Mouse (Mus musculus) macrophage (primary cell): ENCODE results near the gene Cd164. TPM values are rescaled to one million over a fixed set of nuclear protein-coding genes. Genes with fewer than 3 reads are reported as not detected.

ENCODE experiments used
- H3K27ac ChIP-seq: fragments of 350-480 bp; formaldehyde crosslinking; 2 replicates; pipeline ENCODE4 v1.9.0; 2021
- H3K36me3 ChIP-seq: fragments of 350-480 bp; formaldehyde crosslinking; 2 replicates; pipeline ENCODE4 v1.9.0; 2021; ENCODE audit errors: inconsistent target
- H3K4me3 ChIP-seq: fragments of 350-480 bp; formaldehyde crosslinking; 2 replicates; pipeline ENCODE4 v1.9.0; 2021; ENCODE audit errors: inconsistent target
- H3K79me2 ChIP-seq: fragments of 350-480 bp; formaldehyde crosslinking; 2 replicates; pipeline ENCODE4 v1.9.0; 2021; ENCODE audit errors: inconsistent target
- WGBS: methylation state at CpG from one replicate; pipeline ENCODE4 v1.1.7; 2026; ENCODE audit warnings: inconsistent platforms; ENCODE audit not compliant: missing documents; 5-methylcytosine and 5-hydroxymethylcytosine counted together
- polyA plus RNA-seq: library from polyadenylated mRNA; stranded (reverse); fragments of 250-400 nt; gene quantifications from 3 replicates; pipeline ENCODE4 v1.2.4, GENCODE M21; 2018; ENCODE audit warnings: inconsistent platforms

The Cd164 gene
- polyA plus RNA-seq, 1 experiment from 2014 or later = 204 TPM

DNA sequence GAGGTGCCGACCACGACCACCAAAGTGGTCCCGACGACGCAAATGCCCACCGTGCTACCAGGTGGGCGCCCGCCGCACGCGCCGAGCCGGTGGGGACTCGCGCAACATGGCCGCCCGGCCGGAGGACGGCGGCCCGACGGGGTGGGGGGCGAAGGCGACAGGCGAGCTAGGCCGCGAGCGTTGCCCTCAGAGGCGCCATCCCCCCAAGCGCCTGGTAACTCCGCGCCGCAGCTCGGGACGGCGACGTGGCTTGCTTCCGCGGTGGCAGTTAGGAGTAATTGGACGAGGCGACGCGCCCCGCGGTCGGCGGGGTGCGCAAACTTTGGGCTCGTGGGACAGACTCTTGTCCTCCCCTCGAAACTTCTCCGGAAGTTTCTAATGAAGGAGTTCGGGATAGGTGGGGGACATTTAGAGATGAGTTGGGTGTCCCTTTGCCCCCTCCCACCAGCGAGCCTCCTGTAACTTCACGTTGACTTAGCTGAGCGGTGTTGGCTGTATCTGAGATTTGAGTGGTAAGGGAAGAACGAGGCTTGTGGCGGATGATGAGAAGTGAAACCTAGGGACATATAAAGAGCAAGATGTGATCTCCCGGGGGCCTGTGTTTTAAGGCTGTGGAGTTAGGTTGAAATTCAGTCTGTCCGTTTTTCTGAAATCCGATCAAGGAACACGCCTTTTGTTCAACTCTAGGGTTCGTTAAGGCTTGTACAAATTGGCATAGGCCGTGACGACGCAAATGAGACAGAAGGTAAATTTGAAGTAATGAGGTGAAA is 611 bp downstream of the Cd164 start:
- peaks cover 36% of the 10 kb centered on the region for H3K79me2 ChIP-seq
- H3K27ac ChIP-seq = peak overlapping the region; percentile 65
- H3K36me3 ChIP-seq = no peaks in the 10 kb centered on the region
- H3K4me3 ChIP-seq = peak overlapping the region; percentile 60
- under 1% methylated on average over 45 of the region's 65 CpGs for WGBS

DNA sequence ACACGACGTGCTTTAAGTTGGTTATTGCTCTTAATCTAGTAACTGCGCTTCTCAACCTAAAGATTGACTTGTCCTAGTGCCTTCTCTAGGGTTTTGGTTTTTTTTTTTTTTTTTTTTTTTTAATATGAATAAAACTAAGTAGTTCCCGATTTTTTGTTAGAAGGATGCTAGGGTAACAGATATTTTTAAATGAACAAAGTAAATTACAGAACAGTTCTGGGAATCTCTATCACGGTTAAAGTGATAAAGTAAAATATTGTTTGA is 1.1 kb downstream of the Cd164 start:
- Histone ChIP-seq H3K36me3 (no peaks in the 10 kb centered on the region), H3K27ac (peak overlapping the region; percentile 65), H3K4me3 (peak overlapping the region; percentile 60), H3K79me2 (peaks cover 42% of the 10 kb centered on the region)
- WGBS = 4% methylated on average over 4 of the region's 5 CpGs

DNA sequence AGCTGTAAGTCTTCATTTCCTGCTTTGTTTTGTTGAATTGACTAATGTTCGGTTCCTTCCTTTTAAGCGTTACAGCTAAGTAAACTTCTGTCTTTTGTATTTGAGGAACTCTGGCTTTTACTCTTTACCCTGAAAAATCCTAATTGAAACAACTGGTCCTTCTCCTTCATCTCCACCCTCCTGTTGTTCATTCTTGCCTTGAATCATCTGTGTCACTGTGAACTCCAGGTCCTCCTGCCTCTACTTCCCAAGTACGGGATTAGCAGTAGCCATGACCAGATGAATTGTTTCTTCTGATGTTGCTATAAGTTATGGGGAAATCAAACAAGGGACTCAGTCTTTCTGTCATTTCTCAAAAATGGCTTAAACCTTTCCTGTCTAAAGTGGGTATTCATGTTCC is 4.2 kb downstream of the Cd164 start:
- WGBS = 7% methylated on average over 3 of the region's 3 CpGs
- Histone ChIP-seq H3K36me3 (peaks cover 4% of the 10 kb centered on the region; the same call in 1 of the 2 replicates), H3K79me2 (peaks cover 67% of the 10 kb centered on the region), H3K4me3 (no peak overlapping the region), H3K27ac (peak overlapping the region; percentile 93)

DNA sequence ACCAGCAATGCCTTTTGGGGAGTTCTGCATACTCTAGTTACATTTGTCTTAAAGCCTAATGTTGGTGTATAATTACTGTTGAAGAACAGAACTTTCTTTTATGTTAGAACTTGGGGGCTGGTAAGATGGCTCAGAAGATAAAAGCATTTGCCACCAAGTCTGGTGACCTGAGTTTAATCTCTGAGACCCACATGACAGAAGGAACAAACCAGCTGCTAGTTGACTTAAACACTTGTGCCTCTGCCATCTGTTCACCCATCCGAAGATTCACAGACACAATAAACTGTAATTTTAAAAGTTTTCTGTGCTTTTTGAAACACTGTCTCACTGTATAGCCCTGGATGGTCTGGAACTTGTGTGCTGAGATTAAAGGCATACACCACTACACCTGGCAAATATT is 6.5 kb downstream of the Cd164 start:
- Histone ChIP-seq H3K27ac (no peak overlapping the region), H3K4me3 (no peak overlapping the region), H3K79me2 (peaks cover 57% of the 10 kb centered on the region), H3K36me3 (peaks cover 14% of the 10 kb centered on the region; the same call in 1 of the 2 replicates)
- 92% methylated on average over 1 of the region's 1 CpGs for WGBS

DNA sequence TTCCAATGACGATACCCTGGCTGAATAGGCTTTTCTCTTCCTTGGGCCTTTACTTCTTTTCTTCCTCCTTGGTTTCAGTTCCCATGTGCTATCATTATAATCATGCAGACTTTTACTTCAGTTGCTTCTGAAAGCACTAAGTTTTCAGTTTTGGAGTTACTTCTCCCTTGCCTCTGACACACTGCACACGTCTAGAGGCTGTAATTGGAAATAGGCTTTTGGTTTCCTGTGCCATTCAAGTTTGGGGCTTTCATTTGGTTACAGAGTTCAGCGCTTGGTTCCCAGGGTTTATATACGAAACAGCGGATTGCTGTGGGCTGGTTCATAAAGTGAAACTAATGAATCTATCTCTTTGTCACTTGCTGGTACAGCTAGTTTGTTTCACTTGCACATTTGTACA is 10.8 kb downstream of the Cd164 start:
- 7% methylated on average over 5 of the region's 5 CpGs for WGBS
- Histone ChIP-seq H3K79me2 (peaks cover 40% of the 10 kb centered on the region), H3K4me3 (no peak overlapping the region), H3K36me3 (peaks cover 19% of the 10 kb centered on the region; the same call in 1 of the 2 replicates), H3K27ac (peak overlapping the region; percentile 22)

DNA sequence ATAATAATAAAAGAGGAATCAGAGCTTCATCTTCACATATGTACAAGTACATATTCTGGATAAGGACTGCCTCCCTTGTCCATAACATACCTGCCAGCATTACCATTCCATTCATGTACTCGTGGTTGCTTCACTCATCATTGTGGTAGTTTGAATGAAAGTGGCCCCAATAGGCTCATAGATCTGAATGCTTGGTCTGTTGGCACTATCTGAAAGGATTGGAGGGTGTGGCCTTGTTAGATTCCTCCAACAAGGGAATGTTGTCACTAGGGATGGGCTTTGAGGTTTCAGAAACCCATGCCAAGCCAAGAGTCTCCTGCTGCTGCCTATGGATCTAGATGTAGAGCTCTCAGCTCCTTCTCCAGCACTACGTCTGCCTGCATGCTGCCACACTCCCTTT is 16.8 kb downstream of the Cd164 start:
- whole genome bisulfite sequencing = 95% methylated on average over 2 of the region's 2 CpGs
- H3K27ac ChIP-seq = no peak overlapping the region
- H3K36me3 ChIP-seq = peaks cover 4% of the 10 kb centered on the region; the same call in 1 of the 2 replicates
- H3K4me3 ChIP-seq = no peak overlapping the region
- peaks cover 10% of the 10 kb centered on the region; the same call in 1 of the 2 replicates for H3K79me2 ChIP-seq

DNA sequence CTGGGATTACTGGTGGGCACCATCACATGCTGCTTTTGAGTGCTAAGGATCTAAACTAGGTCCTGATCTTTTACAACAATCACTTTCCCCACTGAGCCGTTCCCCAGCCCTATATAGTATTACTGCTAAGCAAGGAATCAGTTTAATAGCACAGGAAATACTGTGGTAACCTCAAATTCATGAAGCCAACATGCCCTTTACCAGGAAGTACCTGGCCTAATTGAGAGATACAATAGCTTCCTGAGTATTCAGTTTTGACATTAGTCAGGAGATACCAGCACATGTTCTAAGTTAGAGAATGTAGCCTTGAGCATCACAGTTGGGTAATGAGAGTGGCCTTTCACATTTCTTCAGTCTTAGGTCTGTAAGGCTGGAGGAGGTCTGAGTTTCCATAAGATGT is 17.5 kb downstream of the Cd164 start:
- no peak overlapping the region for H3K4me3 ChIP-seq
- 40% methylated on average over 1 of the region's 1 CpGs for WGBS
- H3K79me2 ChIP-seq = peaks cover 3% of the 10 kb centered on the region; the same call in 1 of the 2 replicates
- H3K36me3 ChIP-seq = peaks cover 4% of the 10 kb centered on the region; the same call in 1 of the 2 replicates
- no peak overlapping the region for H3K27ac ChIP-seq

DNA sequence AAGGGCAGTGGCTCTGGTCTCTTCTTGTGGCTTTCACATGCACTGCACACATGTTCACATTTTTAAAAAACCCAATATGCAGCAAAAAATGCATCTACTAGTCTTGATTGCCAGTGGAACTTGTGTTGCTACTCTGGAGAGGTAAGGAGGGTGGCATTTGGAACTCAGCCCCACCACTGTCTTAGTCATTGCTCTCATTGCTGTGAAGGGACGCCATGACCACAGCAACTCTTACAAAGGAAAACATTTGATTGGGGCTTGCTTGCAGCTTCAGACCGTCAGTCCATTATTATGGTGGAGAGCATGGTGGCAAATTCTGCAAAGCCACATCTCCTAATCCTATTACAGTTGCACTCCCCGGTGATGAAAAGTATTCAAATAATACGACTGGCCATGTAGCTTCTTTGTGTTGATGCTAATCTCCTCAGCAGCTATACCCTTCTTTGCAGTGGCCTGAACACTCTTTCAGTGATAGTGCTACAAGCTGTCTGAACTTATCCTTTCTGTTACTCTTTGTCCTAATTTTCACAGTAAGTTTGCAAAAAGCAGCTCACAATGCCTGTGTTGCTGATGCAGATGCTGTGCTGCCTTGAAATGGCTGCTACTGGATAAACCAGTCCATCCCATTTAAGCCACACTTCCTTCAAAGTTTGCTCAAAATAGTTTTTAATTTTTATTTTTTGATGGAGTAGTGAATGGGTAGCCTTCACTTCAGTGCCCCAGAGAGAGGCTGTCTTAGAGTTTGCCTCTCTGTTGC is 18.2 kb downstream of the Cd164 start:
- Histone ChIP-seq H3K36me3 (peaks cover 4% of the 10 kb centered on the region; the same call in 1 of the 2 replicates), H3K79me2 (no peaks in the 10 kb centered on the region), H3K4me3 (no peak overlapping the region), H3K27ac (no peak overlapping the region)
- 91% methylated on average over 3 of the region's 4 CpGs for WGBS

DNA sequence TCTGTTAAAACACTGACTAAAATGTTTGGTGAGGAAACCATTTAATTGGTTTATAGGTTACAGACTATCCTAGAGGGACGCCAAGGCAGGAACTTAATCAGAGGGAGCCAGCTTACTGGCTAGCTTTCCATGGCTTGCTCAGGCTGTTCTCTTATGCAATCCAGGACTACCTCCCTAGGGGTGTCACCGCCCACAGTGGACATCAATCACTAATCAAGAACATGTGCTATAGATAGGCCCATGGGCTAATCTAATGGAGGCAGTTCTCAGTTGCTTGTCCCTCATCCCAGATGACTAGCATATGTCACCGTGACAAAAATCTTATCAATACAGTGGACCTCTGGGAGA is 18.7 kb downstream of the Cd164 start:
- Histone ChIP-seq H3K27ac (no peak overlapping the region), H3K4me3 (no peak overlapping the region), H3K36me3 (peaks cover 3% of the 10 kb centered on the region; the same call in 1 of the 2 replicates), H3K79me2 (no peaks in the 10 kb centered on the region)
- WGBS = 100% methylated on average over 3 of the region's 3 CpGs

DNA sequence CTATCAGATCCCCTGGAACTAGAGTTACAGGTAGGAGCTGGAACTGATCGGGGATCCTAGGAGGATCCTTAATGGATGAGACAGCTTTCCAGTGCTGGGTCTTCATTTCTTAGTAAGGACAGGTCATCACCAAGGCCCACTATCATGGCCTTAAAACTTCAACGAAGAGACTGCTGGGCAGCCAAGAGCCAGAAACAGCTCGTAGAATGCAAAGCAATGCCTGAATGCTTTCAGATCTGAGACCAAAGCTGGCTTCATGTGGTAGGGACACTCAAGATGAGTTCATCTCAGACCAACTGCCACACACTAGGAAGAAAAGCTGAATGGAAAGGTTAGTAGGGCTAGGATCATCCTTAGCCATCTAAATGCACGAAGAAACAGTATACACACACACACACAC is 19.8 kb downstream of the Cd164 start:
- WGBS = 99% methylated on average over 4 of the region's 4 CpGs
- Histone ChIP-seq H3K27ac (no peak overlapping the region), H3K36me3 (no peaks in the 10 kb centered on the region), H3K79me2 (no peaks in the 10 kb centered on the region), H3K4me3 (no peak overlapping the region)

DNA sequence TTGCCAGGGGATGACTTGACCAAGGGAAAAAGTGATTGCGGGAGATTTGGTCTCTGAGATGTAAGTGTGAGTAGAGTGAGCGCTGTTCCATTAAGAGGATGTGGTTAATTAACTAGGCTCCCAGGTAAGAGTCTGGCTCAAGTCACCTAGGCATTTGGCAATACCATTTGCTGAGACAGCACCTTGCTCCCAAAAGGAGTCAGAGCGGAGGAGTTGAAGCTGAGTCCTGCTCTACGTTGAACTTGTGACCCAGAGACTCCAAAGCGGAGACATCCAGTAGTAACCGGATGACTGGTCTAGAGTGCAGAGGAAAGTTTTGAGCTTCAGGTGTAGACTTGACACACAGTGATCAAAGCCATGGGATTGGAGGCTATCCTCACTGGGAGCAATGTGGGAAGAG is 22.8 kb downstream of the Cd164 start:
- no peaks in the 10 kb centered on the region for H3K36me3 ChIP-seq
- H3K79me2 ChIP-seq = no peaks in the 10 kb centered on the region
- WGBS = 97% methylated on average over 6 of the region's 6 CpGs
- H3K4me3 ChIP-seq = no peak overlapping the region
- H3K27ac ChIP-seq = no peak overlapping the region

DNA sequence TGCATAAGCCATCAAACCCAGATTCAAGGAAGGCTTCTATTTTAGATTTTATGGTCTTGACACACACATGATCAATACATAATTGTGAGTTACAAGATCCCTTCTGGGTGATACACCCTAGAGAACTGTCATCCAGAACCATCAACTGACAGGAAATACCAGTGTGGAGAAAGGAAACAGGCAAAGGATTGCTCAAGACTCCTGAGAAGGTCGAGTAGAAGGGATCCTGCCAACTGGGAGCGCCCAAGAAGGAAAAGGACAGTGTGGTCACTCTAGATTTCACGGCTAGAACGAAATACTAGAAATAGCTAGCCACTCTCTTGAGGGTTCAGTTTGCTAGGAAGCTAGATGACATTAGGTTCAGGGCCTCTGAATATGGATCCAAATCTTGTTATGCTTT is 24.2 kb downstream of the Cd164 start:
- WGBS = 59% methylated on average over 4 of the region's 4 CpGs
- Histone ChIP-seq H3K27ac (no peak overlapping the region), H3K36me3 (no peaks in the 10 kb centered on the region), H3K79me2 (no peaks in the 10 kb centered on the region), H3K4me3 (no peak overlapping the region)

DNA sequence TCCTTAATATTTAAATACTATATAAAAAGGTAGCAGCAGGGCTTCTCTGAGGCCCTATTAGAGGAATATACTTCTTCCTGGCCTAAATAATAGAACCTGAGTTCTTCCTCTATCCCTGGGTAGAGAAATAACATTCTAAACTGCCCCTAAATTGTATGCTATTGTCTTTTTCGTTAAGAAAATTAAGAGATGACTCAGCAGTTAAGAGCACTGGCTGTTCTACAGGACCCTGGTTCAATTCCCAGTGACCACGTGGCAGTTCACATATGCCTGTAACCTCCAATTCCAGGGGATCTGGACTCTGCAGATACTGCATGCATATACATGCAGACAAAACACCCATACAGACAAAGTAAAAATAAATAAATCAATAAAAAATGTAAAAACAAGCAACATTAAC is 24.6 kb downstream of the Cd164 start:
- WGBS = 46% methylated on average over 2 of the region's 2 CpGs
- Histone ChIP-seq H3K4me3 (no peak overlapping the region), H3K27ac (no peak overlapping the region), H3K79me2 (no peaks in the 10 kb centered on the region), H3K36me3 (no peaks in the 10 kb centered on the region)

DNA sequence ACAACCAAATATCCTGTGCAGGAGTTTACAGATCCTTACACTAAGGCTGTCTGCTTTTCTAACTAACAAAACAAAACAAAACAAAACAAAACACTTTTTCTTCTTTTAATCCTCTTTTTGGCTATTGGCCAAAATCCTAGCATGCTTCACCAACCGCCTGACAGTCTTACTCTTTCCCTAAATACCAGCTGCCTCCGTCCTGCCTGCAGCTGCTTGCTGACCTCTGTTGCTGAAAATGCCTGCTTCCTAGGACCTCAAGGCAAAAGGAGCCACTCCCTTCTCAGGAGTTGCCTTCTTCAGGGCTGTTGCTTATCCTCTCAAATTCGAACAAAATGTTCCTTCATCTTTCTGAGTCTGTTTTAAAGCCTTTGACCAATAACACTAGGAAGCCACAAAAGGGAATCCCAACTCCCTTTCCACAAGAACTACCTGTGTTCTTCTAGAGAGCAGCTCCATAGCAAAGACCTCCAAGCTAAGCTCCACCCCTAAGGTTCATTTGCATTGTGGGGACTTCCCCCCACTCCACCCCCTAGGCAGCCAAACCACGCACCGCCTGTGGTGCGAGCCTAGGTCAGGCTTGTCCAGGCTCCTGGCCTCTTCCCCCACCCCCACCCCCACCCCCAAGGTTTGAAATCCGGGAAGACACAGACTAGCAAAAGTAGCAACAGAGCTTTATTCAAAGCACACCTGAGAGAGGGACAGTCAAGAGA is 25.4 kb downstream of the Cd164 start:
- Histone ChIP-seq H3K4me3 (no peak overlapping the region), H3K79me2 (no peaks in the 10 kb centered on the region), H3K36me3 (no peaks in the 10 kb centered on the region), H3K27ac (no peak overlapping the region)
- WGBS = 62% methylated on average over 7 of the region's 7 CpGs

DNA sequence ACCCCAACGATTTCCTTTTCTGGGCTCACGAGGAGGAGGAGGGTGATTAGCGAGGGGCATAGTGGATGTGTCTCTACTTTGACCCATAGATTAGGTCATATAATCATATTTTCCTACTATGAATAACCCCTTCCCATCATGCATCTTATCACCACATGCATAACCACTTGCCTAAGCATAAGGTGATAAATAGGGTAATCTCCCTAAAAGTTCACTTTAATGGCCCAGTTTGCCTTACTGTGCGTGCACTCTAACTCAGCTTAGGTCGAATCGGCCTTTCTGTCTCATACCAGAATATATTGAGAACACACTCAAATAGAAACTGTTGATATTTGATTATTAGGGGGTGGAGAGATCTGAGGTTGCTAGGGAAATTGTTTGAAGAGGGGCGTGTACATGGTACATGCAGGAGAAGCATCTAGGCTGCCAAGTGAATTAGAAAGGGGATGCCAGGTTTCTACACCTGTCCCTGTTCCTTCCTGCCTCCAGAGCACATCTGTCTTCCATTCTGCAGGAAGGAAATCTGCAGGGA is 26.1 kb downstream of the Cd164 start:
- Histone ChIP-seq H3K79me2 (no peaks in the 10 kb centered on the region), H3K4me3 (no peak overlapping the region), H3K27ac (no peak overlapping the region), H3K36me3 (no peaks in the 10 kb centered on the region)
- WGBS = 88% methylated on average over 7 of the region's 7 CpGs
